ENCODE assay signal across 13 mouse cellular contexts in the genomic region with DNA sequence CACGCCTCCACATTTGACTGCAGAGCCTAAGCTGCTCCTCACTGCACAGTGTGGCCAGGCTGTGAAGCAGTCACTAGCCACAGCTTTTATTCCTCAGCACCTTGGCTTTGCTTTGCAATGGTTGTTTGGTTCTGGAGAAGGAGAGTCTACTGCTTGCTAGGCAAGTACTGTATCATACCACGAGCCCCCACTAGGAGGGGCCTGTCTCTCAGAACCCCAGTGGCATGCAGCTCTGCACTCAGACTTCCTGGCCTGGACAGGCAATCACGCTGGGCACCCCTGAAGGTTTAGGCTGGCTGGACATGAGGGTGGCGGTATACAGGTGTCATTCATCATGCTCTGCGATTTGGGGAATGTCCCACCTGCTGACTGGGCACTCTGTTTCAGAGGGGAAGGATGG. TPM values are rescaled to one million over a fixed set of nuclear protein-coding genes. Genes with fewer than 3 reads are reported as not detected.
DNase-seq lines count a peak whose midpoint lies in the region; ATAC-seq lines count a peak whose summit lies in the region.
"Had no signal": no experiment of that assay in that cellular context is flagged by ENCODE, and none has a peak within 500 bp of the region (broad histone marks: within the 10 kb centered on the region; RNA-seq: fewer than 3 reads in every experiment).

No protein-coding gene starts in this region.

- no peak overlapping the region for H3K27ac ChIP-seq in kidney, embryonic 14.5 days (ENCODE audit: low read depth, low read length)
- H3K27ac ChIP-seq: liver, embryonic 13.5 days had no signal

- H3K9ac ChIP-seq in kidney, embryonic 14.5 days (ENCODE audit: low read depth, low read length) = no peak overlapping the region
- H3K9ac ChIP-seq: liver, embryonic 13.5 days had no signal

- H3K36me3 ChIP-seq in kidney, embryonic 14.5 days (ENCODE audit: control insufficient read depth, insufficient read depth, low read length) = no peaks in the 10 kb centered on the region
- H3K36me3 ChIP-seq: liver, embryonic 13.5 days had no signal

- H3K4me3 ChIP-seq in kidney, embryonic 14.5 days (ENCODE audit: low read length) = no peak overlapping the region
- H3K4me3 ChIP-seq: liver, embryonic 13.5 days had no signal

- 34% methylated on average over 5 of the region's 5 CpGs for WGBS in kidney, embryonic 14.5 days

- no peaks in the 10 kb centered on the region for H3K4me1 ChIP-seq in kidney, embryonic 14.5 days (ENCODE audit: control insufficient read depth, insufficient read depth, low read length)
- H3K4me1 ChIP-seq: liver, embryonic 13.5 days had no signal

- no peak overlapping the region for H3K4me2 ChIP-seq in kidney, embryonic 14.5 days (replicated peaks; ENCODE audit: low read depth, low read length)
- H3K4me2 ChIP-seq: liver, embryonic 13.5 days had no signal

- no peak for DNase-seq in kidney, postnatal 25 days
- DNase-seq in thymus, postnatal 4 days = peak; percentile 44
- no peak for DNase-seq in thymus, postnatal 36 days
- DNase-seq in gastrocnemius, postnatal 36 days = no peak
- no peak for DNase-seq in frontal cortex, postnatal 25 days (ENCODE audit: low spot score in 2 of 2)
- DNase-seq in cerebellum, adult 8-10 months = no peak
- DNase-seq: heart, adult 11 months; kidney, adult 9 months; liver, embryonic 13.5 days; right cerebral cortex, postnatal 25 days had no signal

- no peaks in the 10 kb centered on the region for H3K27me3 ChIP-seq in kidney, embryonic 14.5 days (ENCODE audit: control insufficient read depth, insufficient read depth, low read length)

- no peaks in the 10 kb centered on the region for H3K9me3 ChIP-seq in kidney, embryonic 14.5 days (ENCODE audit: control insufficient read depth, low read length)
- H3K9me3 ChIP-seq: liver, embryonic 13.5 days had no signal

- intact Hi-C loops in gastrocnemius, postnatal 36 days (cut with DNase I) = no loop called here

- 0 out of 2 replicates have a peak, but pooled peaks have one; percentile 28 for ATAC-seq in kidney, embryonic 14.5 days (ENCODE audit: low FRiP score, low TSS enrichment)
- peak; percentile 64; the same call in 1 of the 2 replicates for ATAC-seq in granulocyte monocyte progenitor cell, adult 5-6 weeks (replicated peaks; ENCODE audit: poor library complexity, severe bottlenecking)

RNA-seq across cellular contexts. Expression of a gene that starts 26.0 kb away (rescaled TPM):
- polyA plus RNA-seq in kidney, embryonic 14.5 days (2014; fragmentation: Nextera tagmentation; extraction: Ambion mirVana) = 3.9 and 4.8 TPM in 2 replicates
- total RNA-seq in granulocyte monocyte progenitor cell, adult 5-6 weeks (2014; fragmentation: Nextera tagmentation) = 6.4 and 9.5 TPM in 2 replicates
- 13.1 and 17.5 TPM in 2 replicates for total RNA-seq in granulocyte monocyte progenitor cell, adult 5-6 weeks (2017)
- under 1 TPM; 0.20 to 0.30 TPM for total RNA-seq in gastrocnemius, postnatal 36 days (2021)
- total RNA-seq: MEL had no signal

RNA-seq across cellular contexts. Expression of a gene that starts 26.9 kb away (rescaled TPM):
- polyA plus RNA-seq in kidney, embryonic 14.5 days (2014; fragmentation: Nextera tagmentation; extraction: Ambion mirVana) = 71.1 and 99.4 TPM in 2 replicates
- total RNA-seq in granulocyte monocyte progenitor cell, adult 5-6 weeks (2014; fragmentation: Nextera tagmentation) = 54.2 and 60.7 TPM in 2 replicates
- 61.3 and 91.4 TPM in 2 replicates for total RNA-seq in granulocyte monocyte progenitor cell, adult 5-6 weeks (2017)
- 10 to 100 TPM; 27.3 to 31.1 TPM for total RNA-seq in gastrocnemius, postnatal 36 days (2021)

Comparison
In these comparisons a context has a peak if more than half of its experiments do, and no peak if none do; other contexts are left out.
1. RNA of a gene that starts 26.0 kb away (total RNA-seq): 6.4 to 17.5 TPM in granulocyte monocyte progenitor cell, adult 5-6 weeks; 0.20 to 0.30 TPM in gastrocnemius, postnatal 36 days; every median in the first group is over 4 times any median in the second.